Mouse (Mus musculus) right cerebral cortex, postnatal 25 days (tissue): Measurements from ENCODE around the gene Gm21797.
"Not testable (repeated sequence)": the region's sequence is repeated elsewhere in the genome, so short reads cannot be mapped to it uniquely, and the experiment has no call there.

Experiments used
- DNase-seq: peaks from one replicate; pipeline ENCODE4 v3.0.0; 2022

Gm21797 gene

DNA sequence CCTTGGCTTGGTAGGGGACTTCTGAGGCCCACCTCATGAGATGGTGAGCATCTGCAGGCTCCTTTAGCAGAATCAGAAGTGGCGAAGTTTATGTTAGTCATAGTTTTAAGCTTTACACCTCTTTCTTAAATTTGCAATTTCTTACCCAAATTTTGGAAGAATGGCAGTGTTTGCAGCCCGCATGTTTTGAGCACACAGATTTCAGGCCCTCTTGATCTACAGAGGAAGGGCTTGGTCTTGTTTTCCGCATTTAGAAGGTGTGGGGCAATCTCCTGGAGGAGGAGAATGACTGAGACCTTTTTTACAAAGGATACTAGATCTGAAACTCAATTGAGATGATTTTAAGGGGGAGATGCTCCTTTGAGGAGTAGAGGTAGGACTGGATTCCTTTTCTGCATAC is at the start of gene Gm21797:
Gm21797 (minus strand) TSS at position 101 of the 400 bp plus-strand sequence.
- DNase-seq = not testable (repeated sequence)

DNA sequence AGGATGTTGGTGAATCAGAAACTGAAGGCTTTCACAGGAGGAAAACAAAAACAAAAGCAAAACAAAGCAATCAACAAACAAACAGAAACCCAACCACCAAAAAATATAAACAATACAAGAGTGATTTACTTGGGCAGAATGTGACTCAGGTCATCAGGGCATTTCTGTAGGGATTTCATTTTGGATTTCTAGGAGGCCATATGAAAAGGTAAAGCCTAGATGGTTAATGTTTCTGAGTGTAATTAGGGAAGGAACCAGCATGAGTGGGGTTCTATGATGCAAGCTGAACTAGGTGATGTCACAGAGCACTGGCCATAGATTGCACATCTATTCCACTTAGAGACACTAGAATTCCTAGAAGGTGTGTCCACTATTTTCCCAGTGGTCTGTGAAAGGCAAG is 29.0 kb upstream of the Gm21797 start, which contains the start of gene Gm20795:
Gm20795 (plus strand) TSS at position 301 of the 400 bp plus-strand sequence.
- not testable (repeated sequence) for DNase-seq
